Mouse (Mus musculus) liver, embryonic 11.5 days (tissue): ENCODE data around the gene Grcc10. TPM values are rescaled to one million over a fixed set of nuclear protein-coding genes. Genes with fewer than 3 reads are reported as not detected.

Source experiments
- ATAC-seq: fragments of 200-750 bp; cut with Nextera tagmentation; replicated peaks from 2 replicates; pipeline ENCODE4 v1.8.0; 2017; ENCODE audit warnings: moderate number of reproducible peaks, mild to moderate bottlenecking, moderate TSS enrichment, moderate library complexity; ENCODE audit not compliant: low FRiP score
- DNase-seq: peaks from one replicate; pipeline ENCODE4 v3.0.0-alpha.2; 2017; ENCODE audit warnings: low spot score
- H3K27ac ChIP-seq: fragments of 300-500 bp; sonication (generic); 2 replicates; pipeline ENCODE4 v1.5.1; 2014; ENCODE audit warnings: mild to moderate bottlenecking, low read depth, low read length, control low read depth
- H3K27me3 ChIP-seq: fragments of 300-500 bp; sonication (generic); replicated peaks from 2 replicates; pipeline ENCODE4 v1.6.1; 2014; ENCODE audit warnings: low read length, mixed read lengths; ENCODE audit not compliant: control insufficient read depth, insufficient read depth
- H3K36me3 ChIP-seq: fragments of 300-500 bp; sonication (generic); 2 replicates; pipeline ENCODE4 v1.6.1; 2014; ENCODE audit warnings: mild to moderate bottlenecking, low read length, moderate library complexity, mixed read lengths; ENCODE audit not compliant: control insufficient read depth, insufficient read depth
- H3K4me1 ChIP-seq: fragments of 300-500 bp; sonication (generic); replicated peaks from 2 replicates; pipeline ENCODE4 v1.6.1; 2014; ENCODE audit warnings: low read length, mixed read lengths; ENCODE audit not compliant: control insufficient read depth, insufficient read depth
- H3K4me2 ChIP-seq: fragments of 300-500 bp; sonication (generic); 2 replicates; pipeline ENCODE4 v1.6.1; 2014; ENCODE audit warnings: mild to moderate bottlenecking, control low read depth, moderate library complexity
- H3K4me3 ChIP-seq: fragments of 300-500 bp; sonication (generic); 2 replicates; pipeline ENCODE4 v1.5.1; 2014; ENCODE audit warnings: low read depth, low read length, control low read depth
- H3K9ac ChIP-seq: fragments of 300-500 bp; sonication (generic); 2 replicates; pipeline ENCODE4 v1.6.1; 2014; ENCODE audit warnings: low read depth, low read length, control low read depth
- H3K9me3 ChIP-seq: fragments of 300-500 bp; sonication (generic); 2 replicates; pipeline ENCODE4 v1.6.1; 2016; ENCODE audit warnings: low read length, inconsistent platforms, mixed read lengths; ENCODE audit not compliant: control insufficient read depth
- WGBS: fragments of 180-500 bp; shearing (Covaris S2); extraction: QIAGEN DNeasy Blood & Tissue Kit; methylation state at CpG from one replicate; pipeline ENCODE4 v1.1.7; 2014; 5-methylcytosine and 5-hydroxymethylcytosine counted together
- microRNA counts: library from miRNA; unstranded; fragments of <30 nt; microRNA quantifications from one replicate; lab custom pipeline; 2015
- microRNA-seq: library from miRNA; unstranded; fragments of <30 nt; microRNA quantifications from one replicate; pipeline ENCODE4, GENCODE M21; 2017; ENCODE audit warnings: borderline number of aligned reads
- polyA plus RNA-seq: library from polyadenylated mRNA; unstranded; fragments of >200 nt; fragmentation: Nextera tagmentation; extraction: Ambion mirVana; gene quantifications from 2 replicates; pipeline ENCODE4 v1.2.1, GENCODE M21; 2014

Grcc10 gene
- polyA plus RNA-seq, 1 experiment from 2014 or later: 167 TPM

GRCm38 (mm10) chr6:124693243-124693981 is 47.8 kb downstream of the Grcc10 start:
- H3K27ac ChIP-seq: no peak overlapping the region
- no peak overlapping the region for H3K4me2 ChIP-seq
- no peak for DNase-seq
- 83% methylated on average over 15 of the region's 15 CpGs for WGBS
- no peak overlapping the region for H3K4me3 ChIP-seq
- no peaks in the 10 kb centered on the region for H3K9me3 ChIP-seq
- peaks cover 6% of the 10 kb centered on the region for H3K4me1 ChIP-seq
- H3K27me3 ChIP-seq: no peaks in the 10 kb centered on the region
- H3K36me3 ChIP-seq: peaks cover 3% of the 10 kb centered on the region; the same call in 1 of the 2 replicates
- H3K9ac ChIP-seq: no peak overlapping the region
- ATAC-seq: no peak

- H3K36me3 ChIP-seq: no peaks in the 10 kb centered on the region
- H3K4me2 ChIP-seq: no peak overlapping the region
- H3K4me3 ChIP-seq: no peak overlapping the region
- ATAC-seq: no peak
- no peak overlapping the region for H3K27ac ChIP-seq
- no peak overlapping the region for H3K9ac ChIP-seq
- no peak for DNase-seq
- H3K4me1 ChIP-seq: peaks cover 19% of the 10 kb centered on the region
- 89% methylated on average over 3 of the region's 3 CpGs for WGBS
- H3K9me3 ChIP-seq: no peaks in the 10 kb centered on the region
- H3K27me3 ChIP-seq: no peaks in the 10 kb centered on the region
Observed at GRCm38 (mm10) chr6:124690517-124690916, 50.7 kb downstream of the Grcc10 start.

MicroRNAs within 50 kb of the gene (microRNA counts, 519-probe panel; counts per million panel counts)
- microRNA mmu-miR-141 (lab: Ali Mortazavi, UCI) (not detected), microRNA mmu-miR-200c (lab: Ali Mortazavi, UCI) (4,027 counts per million, percentile 21 among the panel's probes with 10 or more counts)

Small RNA genes within 50 kb of the gene (microRNA-seq; reads per million reads assigned to microRNA genes)
- gene Mir141: 205 reads per million, percentile 56 among the genes with 10 or more reads in this experiment
- gene Mir200c: 1,935 reads per million, percentile 80 among the genes with 10 or more reads in this experiment

Other genes starting within 250 kb of the Grcc10 start
- gene C1rl, start 248.3 kb downstream of the Grcc10 start, polyA plus RNA-seq: 4.1 and 4.4 TPM in 2 replicates
- gene C1ra, start 229.0 kb downstream of the Grcc10 start, polyA plus RNA-seq: 2.8 and 2.9 TPM in 2 replicates
- gene C1s1, start 199.0 kb downstream of the Grcc10 start, polyA plus RNA-seq: 12.0 and 12.7 TPM in 2 replicates
- not detected in 2 replicates for gene C1rb, start 171.1 kb downstream of the Grcc10 start, polyA plus RNA-seq
- gene C1s2, start 105.3 kb downstream of the Grcc10 start, polyA plus RNA-seq: not detected in 2 replicates
- 84.2 and 90.0 TPM in 2 replicates for gene Lpcat3, start 78.3 kb downstream of the Grcc10 start, polyA plus RNA-seq
- 311 and 329 TPM in 2 replicates for gene Emg1, start 29.2 kb downstream of the Grcc10 start, polyA plus RNA-seq
- 640 and 660 TPM in 2 replicates for gene Phb2, start 29.0 kb downstream of the Grcc10 start, polyA plus RNA-seq
- gene Ptpn6, start 2.7 kb downstream of the Grcc10 start, polyA plus RNA-seq: 49.5 and 50.3 TPM in 2 replicates
- 0.15 TPM in 1 of 2 replicates, not detected in the other for gene Gm45234, start 14.6 kb upstream of the Grcc10 start, polyA plus RNA-seq
- gene Atn1, start 15.2 kb upstream of the Grcc10 start, polyA plus RNA-seq: 4.4 and 5.5 TPM in 2 replicates
- 2.1 and 2.6 TPM in 2 replicates for gene Eno2, start 28.3 kb upstream of the Grcc10 start, polyA plus RNA-seq
- 0.11 TPM in 1 of 2 replicates, not detected in the other for gene Lrrc23, start 38.4 kb upstream of the Grcc10 start, polyA plus RNA-seq
- 9.5 and 10.4 TPM in 2 replicates for gene Spsb2, start 67.3 kb upstream of the Grcc10 start, polyA plus RNA-seq
- 1,267 and 1,294 TPM in 2 replicates for gene Tpi1, start 72.9 kb upstream of the Grcc10 start, polyA plus RNA-seq
- gene Usp5, start 88.1 kb upstream of the Grcc10 start, polyA plus RNA-seq: 115 and 118 TPM in 2 replicates
- 223 and 224 TPM in 2 replicates for gene Cdca3, start 88.2 kb upstream of the Grcc10 start, polyA plus RNA-seq
- gene Gnb3, start 98.9 kb upstream of the Grcc10 start, polyA plus RNA-seq: 0.29 and 0.74 TPM in 2 replicates
- 8.6 and 11.3 TPM in 2 replicates for gene P3h3, start 116.4 kb upstream of the Grcc10 start, polyA plus RNA-seq
- gene Gpr162, start 122.6 kb upstream of the Grcc10 start, polyA plus RNA-seq: 0.17 and 0.32 TPM in 2 replicates
- not detected in 2 replicates for gene Cd4, start 146.8 kb upstream of the Grcc10 start, polyA plus RNA-seq
- gene Lag3, start 170.3 kb upstream of the Grcc10 start, polyA plus RNA-seq: 0.35 and 0.64 TPM in 2 replicates
- gene Ptms, start 178.7 kb upstream of the Grcc10 start, polyA plus RNA-seq: 75.1 and 80.6 TPM in 2 replicates
- gene Mlf2, start 190.0 kb upstream of the Grcc10 start, polyA plus RNA-seq: 257 and 264 TPM in 2 replicates
- gene Cops7a, start 224.2 kb upstream of the Grcc10 start, polyA plus RNA-seq: 147 and 159 TPM in 2 replicates